Mouse (Mus musculus) lung, postnatal 0 days (tissue): ENCODE results near the gene Gp1ba. TPM values are rescaled to one million over a fixed set of nuclear protein-coding genes. Genes with fewer than 3 reads are reported as not detected.
A peak's percentile ranks its signal among the peaks of the same experiment; 100 is the strongest.

ENCODE experiments used
- ATAC-seq: fragments of 200-750 bp; cut with Nextera tagmentation; 2 replicates; pipeline ENCODE4 v1.8.0; 2017; ENCODE audit warnings: moderate library complexity
- DNase-seq: peaks from one replicate; pipeline ENCODE4 v3.0.0-alpha.2; 2016; ENCODE audit warnings: low spot score
- H3K27ac ChIP-seq: fragments of 300-500 bp; sonication (generic); 2 replicates; pipeline ENCODE4 v1.5.1; 2014; ENCODE audit warnings: antibody characterized with exemption, mild to moderate bottlenecking, low read length, mixed read lengths
- H3K27me3 ChIP-seq: fragments of 300-500 bp; sonication (generic); replicated peaks from 2 replicates; pipeline ENCODE4 v1.6.1; 2014; ENCODE audit warnings: low read length, mixed read lengths; ENCODE audit not compliant: insufficient read depth
- H3K36me3 ChIP-seq: fragments of 300-500 bp; sonication (generic); 2 replicates; pipeline ENCODE4 v1.6.1; 2014; ENCODE audit warnings: low read length, mixed read lengths; ENCODE audit not compliant: insufficient read depth
- H3K4me1 ChIP-seq: fragments of 300-500 bp; sonication (generic); 2 replicates; pipeline ENCODE4 v1.6.1; 2014; ENCODE audit warnings: antibody characterized with exemption, low read depth, low read length, mixed read lengths; ENCODE audit not compliant: insufficient read depth
- H3K4me2 ChIP-seq: fragments of 300-500 bp; sonication (generic); replicated peaks from 2 replicates; pipeline ENCODE4 v1.6.1; 2014; ENCODE audit warnings: low read depth, mild to moderate bottlenecking, low read length, moderate library complexity, mixed read lengths
- H3K4me3 ChIP-seq: fragments of 300-500 bp; sonication (generic); 2 replicates; pipeline ENCODE4 v1.5.1; 2014; ENCODE audit warnings: low read depth, low read length
- H3K9ac ChIP-seq: fragments of 300-500 bp; sonication (generic); replicated peaks from 2 replicates; pipeline ENCODE4 v1.6.1; 2014; ENCODE audit warnings: low read depth, mild to moderate bottlenecking
- H3K9me3 ChIP-seq: fragments of 300-500 bp; sonication (generic); 2 replicates; pipeline ENCODE4 v1.6.1; 2016; ENCODE audit warnings: low read length, mixed read lengths
- CTCF ChIP-seq: IDR thresholded peaks from 2 replicates; pipeline ENCODE4 v1.5.1; 2016; ENCODE audit warnings: antibody characterized with exemption, mild to moderate bottlenecking
- EP300 ChIP-seq: IDR thresholded peaks from 2 replicates; pipeline ENCODE4 v1.6.1; 2016; ENCODE audit warnings: antibody characterized with exemption, mild to moderate bottlenecking, control low read depth
- WGBS: fragments of 180-500 bp; shearing (Covaris S2); extraction: QIAGEN DNeasy Blood & Tissue Kit; methylation state at CpG from one replicate; pipeline ENCODE4 v1.1.7; 2014; 5-methylcytosine and 5-hydroxymethylcytosine counted together
- polyA plus RNA-seq: library from polyadenylated mRNA; unstranded; fragments of >200 nt; fragmentation: Nextera tagmentation; extraction: Ambion mirVana; gene quantifications from 2 replicates; pipeline ENCODE4 v1.2.1, GENCODE M21; 2015

The Gp1ba gene
- polyA plus RNA-seq, 1 experiment from 2014 or later = 0.66 TPM

- no peak for TF ChIP-seq EP300
- TF ChIP-seq CTCF = no peak
- H3K9ac ChIP-seq = no peak overlapping the region
- 61% methylated on average over 12 of the region's 12 CpGs for WGBS
- H3K4me2 ChIP-seq = no peak overlapping the region
- H3K9me3 ChIP-seq = no peaks in the 10 kb centered on the region
- peaks cover 25% of the 10 kb centered on the region; the same call in 1 of the 2 replicates for H3K4me1 ChIP-seq
- no peaks in the 10 kb centered on the region for H3K27me3 ChIP-seq
- H3K4me3 ChIP-seq = no peak overlapping the region
- ATAC-seq = no peak
- no peak overlapping the region for H3K27ac ChIP-seq
- H3K36me3 ChIP-seq = peaks cover 31% of the 10 kb centered on the region
- peak; percentile 33 for DNase-seq
Observed at GRCm38 (mm10) chr11:70650322-70651175, 11.6 kb downstream of the Gp1ba start.

DNA sequence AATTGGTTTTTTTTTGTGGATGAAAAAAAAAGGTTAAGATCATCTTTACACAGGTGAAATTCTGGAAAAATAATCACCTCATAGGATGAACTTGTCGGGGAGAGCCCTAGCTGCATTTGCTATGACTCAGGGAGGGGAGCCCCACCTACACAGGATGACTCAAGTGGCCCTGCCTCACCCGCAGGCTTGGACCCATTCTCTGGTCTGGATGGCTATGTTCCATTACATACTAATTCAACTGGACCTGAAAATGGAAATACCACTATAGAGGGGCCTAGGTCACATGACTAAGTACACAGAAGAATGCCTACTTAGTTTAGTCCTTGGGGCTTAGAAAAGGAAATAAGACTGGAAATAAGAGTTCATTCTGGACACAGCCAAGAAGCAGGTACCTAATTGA, 12.5 kb downstream of the Gp1ba start:
- Histone ChIP-seq H3K4me3 (no peak overlapping the region), H3K36me3 (peaks cover 31% of the 10 kb centered on the region), H3K4me1 (peaks cover 22% of the 10 kb centered on the region), H3K9me3 (no peaks in the 10 kb centered on the region), H3K4me2 (no peak overlapping the region), H3K9ac (no peak overlapping the region), H3K27me3 (no peaks in the 10 kb centered on the region), H3K27ac (no peak overlapping the region)
- DNase-seq (no peak), ATAC-seq (no peak)
- WGBS = 40% methylated on average over 2 of the region's 2 CpGs
- no peak for TF ChIP-seq CTCF
- no peak for TF ChIP-seq EP300

DNA sequence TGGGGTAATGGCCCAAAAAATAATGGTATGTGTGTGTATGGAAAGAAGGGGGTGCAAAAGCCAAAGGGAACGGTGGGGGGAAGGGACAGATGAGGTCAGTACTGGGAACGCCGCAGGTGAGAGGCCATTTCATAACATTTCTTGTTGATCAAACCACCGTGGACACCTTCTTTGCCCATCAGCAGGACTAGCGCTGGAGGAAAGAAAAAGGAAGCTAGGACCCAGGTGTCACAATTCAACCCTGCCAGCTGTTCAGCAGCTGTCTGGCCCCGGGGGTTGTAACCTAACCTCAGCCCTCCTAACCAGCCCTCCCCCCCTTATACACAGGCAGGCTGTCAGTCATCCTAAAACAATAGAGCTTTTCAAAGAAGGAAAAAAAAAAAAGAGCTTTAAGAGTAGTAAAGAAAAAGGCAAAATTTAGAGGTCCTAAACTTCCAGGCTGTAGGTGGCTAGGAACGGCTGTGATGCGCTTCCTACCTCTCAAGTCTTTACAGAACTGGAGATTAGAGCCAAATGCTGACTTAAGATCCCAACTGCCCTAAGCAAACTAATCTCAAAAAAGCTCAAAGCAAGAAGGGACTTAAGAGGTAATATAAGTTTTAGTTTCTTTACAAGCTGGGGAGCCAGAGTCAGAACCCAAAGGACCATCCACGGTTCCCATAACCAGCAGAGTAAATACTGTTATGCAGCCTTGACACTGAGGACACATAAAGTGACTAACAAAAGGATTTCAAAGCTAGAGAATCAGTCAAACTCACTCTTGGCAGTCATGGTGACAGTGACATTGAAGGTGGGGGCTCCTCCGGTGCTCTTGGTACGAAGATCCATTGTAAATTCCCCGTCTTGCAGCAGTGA, 13.3 kb downstream of the Gp1ba start:
- H3K4me3 ChIP-seq = peak overlapping the region; percentile 99
- H3K27ac ChIP-seq = peak overlapping the region; percentile 99
- peaks cover 27% of the 10 kb centered on the region for H3K4me1 ChIP-seq
- peak overlapping the region; percentile 16; the same call in 1 of the 2 replicates for H3K9ac ChIP-seq
- peak overlapping the region; percentile 74 for H3K4me2 ChIP-seq
- no peaks in the 10 kb centered on the region for H3K9me3 ChIP-seq
- no peak for TF ChIP-seq EP300
- TF ChIP-seq CTCF = no peak
- peaks cover 31% of the 10 kb centered on the region for H3K36me3 ChIP-seq
- no peaks in the 10 kb centered on the region for H3K27me3 ChIP-seq
- 33% methylated on average over 12 of the region's 12 CpGs for WGBS
- ATAC-seq (no peak), DNase-seq (peak; percentile 46)

GRCm38 (mm10) chr11:70652884-70653344, 14.0 kb downstream of the Gp1ba start:
- peak overlapping the region; percentile 99 for H3K4me3 ChIP-seq
- peak overlapping the region; percentile 98 for H3K9ac ChIP-seq
- peaks cover 31% of the 10 kb centered on the region for H3K36me3 ChIP-seq
- H3K4me1 ChIP-seq = peaks cover 27% of the 10 kb centered on the region
- H3K9me3 ChIP-seq = no peaks in the 10 kb centered on the region
- ATAC-seq = no peak
- DNase-seq = peak; percentile 70
- WGBS = 20% methylated on average over 6 of the region's 6 CpGs
- H3K27me3 ChIP-seq = no peaks in the 10 kb centered on the region
- TF ChIP-seq CTCF (no peak), EP300 (no peak)
- peak overlapping the region; percentile 74 for H3K4me2 ChIP-seq
- peak overlapping the region; percentile 99 for H3K27ac ChIP-seq

- H3K36me3 ChIP-seq = peaks cover 31% of the 10 kb centered on the region
- H3K4me2 ChIP-seq = peak overlapping the region; percentile 74
- H3K4me1 ChIP-seq = peaks cover 27% of the 10 kb centered on the region
- TF ChIP-seq EP300 (no peak), CTCF (no peak)
- peak overlapping the region; percentile 99 for H3K27ac ChIP-seq
- 1% methylated on average over 54 of the region's 63 CpGs for WGBS
- H3K9ac ChIP-seq = peak overlapping the region; percentile 98
- ATAC-seq = peak; percentile 66
- no peaks in the 10 kb centered on the region for H3K27me3 ChIP-seq
- DNase-seq = peak; percentile 78
- H3K9me3 ChIP-seq = no peaks in the 10 kb centered on the region
- peak overlapping the region; percentile 99 for H3K4me3 ChIP-seq
Observed at GRCm38 (mm10) chr11:70653345-70654197, 14.6 kb downstream of the Gp1ba start.
